Mouse (Mus musculus) lung, embryonic 14.5 days (tissue): ENCODE data around the gene Nsf. TPM values are rescaled to one million over a fixed set of nuclear protein-coding genes. Genes with fewer than 3 reads are reported as not detected.
A peak's percentile ranks its signal among the peaks of the same experiment; 100 is the strongest.

Experiments
- ATAC-seq: fragments of 200-750 bp; cut with Nextera tagmentation; 2 replicates; pipeline ENCODE4 v1.8.0; 2017; ENCODE audit warnings: mild to moderate bottlenecking, moderate TSS enrichment, moderate library complexity; ENCODE audit not compliant: insufficient read depth
- DNase-seq: peaks from one replicate; pipeline ENCODE4 v3.0.0-alpha.2; 2015
- H3K27ac ChIP-seq: fragments of 300-500 bp; sonication (generic); 2 replicates; pipeline ENCODE4 v1.5.1; 2014; ENCODE audit warnings: low read depth, mild to moderate bottlenecking, moderate library complexity
- H3K27me3 ChIP-seq: fragments of 300-500 bp; sonication (generic); 2 replicates; pipeline ENCODE4 v1.6.1; 2014; ENCODE audit warnings: low read length, control low read depth; ENCODE audit not compliant: insufficient read depth
- H3K36me3 ChIP-seq: fragments of 300-500 bp; sonication (generic); 2 replicates; pipeline ENCODE4 v1.6.1; 2014; ENCODE audit warnings: control low read depth; ENCODE audit not compliant: insufficient read depth
- H3K4me1 ChIP-seq: fragments of 300-500 bp; sonication (generic); 2 replicates; pipeline ENCODE4 v1.6.1; 2014; ENCODE audit warnings: antibody characterized with exemption, control low read depth; ENCODE audit not compliant: insufficient read depth
- H3K4me2 ChIP-seq: fragments of 300-500 bp; sonication (generic); 2 replicates; pipeline ENCODE4 v1.6.1; 2014; ENCODE audit warnings: mild to moderate bottlenecking
- H3K4me3 ChIP-seq: fragments of 300-500 bp; sonication (generic); 2 replicates; pipeline ENCODE4 v1.5.1; 2014; ENCODE audit warnings: low read depth, low read length
- H3K9ac ChIP-seq: fragments of 300-500 bp; sonication (generic); 2 replicates; pipeline ENCODE4 v1.6.1; 2014
- H3K9me3 ChIP-seq: fragments of 300-500 bp; sonication (generic); 2 replicates; pipeline ENCODE4 v1.6.1; 2016; ENCODE audit warnings: low read depth, low read length, control low read depth
- CTCF ChIP-seq: IDR thresholded peaks from 2 replicates; pipeline ENCODE4 v1.5.1; 2016; ENCODE audit warnings: antibody characterized with exemption, low read depth
- WGBS: fragments of 180-500 bp; shearing (Covaris S2); extraction: QIAGEN DNeasy Blood & Tissue Kit; methylation state at CpG from one replicate; pipeline ENCODE4 v1.1.7; 2014; 5-methylcytosine and 5-hydroxymethylcytosine counted together
- polyA plus RNA-seq: library from polyadenylated mRNA; unstranded; fragments of >200 nt; fragmentation: Nextera tagmentation; extraction: Ambion mirVana; gene quantifications from 2 replicates; pipeline ENCODE4 v1.2.1, GENCODE M21; 2014

Nsf gene
- polyA plus RNA-seq, 1 experiment from 2014 or later, result 50.1 TPM

GRCm38 (mm10) chr11:103910531-103910930 lies 43.3 kb downstream of the Nsf start:
- no peak overlapping the region for H3K4me2 ChIP-seq
- H3K9me3 ChIP-seq, result no peaks in the 10 kb centered on the region
- H3K4me3 ChIP-seq, result no peak overlapping the region
- H3K27ac ChIP-seq, result no peak overlapping the region
- no peak overlapping the region for H3K9ac ChIP-seq
- peaks cover 54% of the 10 kb centered on the region for H3K36me3 ChIP-seq
- WGBS, result 94% methylated on average over 11 of the region's 11 CpGs
- ATAC-seq (no peak), DNase-seq (no peak)
- no peak for TF ChIP-seq CTCF
- no peaks in the 10 kb centered on the region for H3K4me1 ChIP-seq
- no peaks in the 10 kb centered on the region for H3K27me3 ChIP-seq

GRCm38 (mm10) chr11:103909809-103910208 lies 44.0 kb downstream of the Nsf start:
- Histone ChIP-seq H3K9ac (no peak overlapping the region), H3K27ac (no peak overlapping the region), H3K4me1 (no peaks in the 10 kb centered on the region), H3K4me2 (no peak overlapping the region), H3K36me3 (peaks cover 47% of the 10 kb centered on the region), H3K9me3 (no peaks in the 10 kb centered on the region), H3K4me3 (no peak overlapping the region), H3K27me3 (no peaks in the 10 kb centered on the region)
- DNase-seq (no peak), ATAC-seq (no peak)
- no peak for TF ChIP-seq CTCF
- WGBS, result 71% methylated on average over 11 of the region's 11 CpGs

GRCm38 (mm10) chr11:103909396-103909795 lies 44.5 kb downstream of the Nsf start:
- Histone ChIP-seq H3K4me1 (no peaks in the 10 kb centered on the region), H3K36me3 (peaks cover 44% of the 10 kb centered on the region), H3K4me2 (no peak overlapping the region), H3K9me3 (no peaks in the 10 kb centered on the region), H3K27me3 (no peaks in the 10 kb centered on the region), H3K4me3 (no peak overlapping the region), H3K9ac (no peak overlapping the region), H3K27ac (no peak overlapping the region)
- no peak for TF ChIP-seq CTCF
- no peak for DNase-seq
- 67% methylated on average over 12 of the region's 12 CpGs for WGBS
- ATAC-seq, result no peak

GRCm38 (mm10) chr11:103906051-103906719 lies 47.7 kb downstream of the Nsf start:
- Histone ChIP-seq H3K9me3 (no peaks in the 10 kb centered on the region), H3K9ac (no peak overlapping the region), H3K27ac (no peak overlapping the region), H3K36me3 (peaks cover 21% of the 10 kb centered on the region), H3K4me1 (no peaks in the 10 kb centered on the region), H3K4me2 (no peak overlapping the region), H3K27me3 (no peaks in the 10 kb centered on the region), H3K4me3 (no peak overlapping the region)
- 40% methylated on average over 7 of the region's 7 CpGs for WGBS
- DNase-seq (no peak), ATAC-seq (no peak)
- TF ChIP-seq CTCF, result no peak

- Histone ChIP-seq H3K27ac (no peak overlapping the region), H3K36me3 (peaks cover 21% of the 10 kb centered on the region), H3K4me2 (no peak overlapping the region), H3K4me1 (no peaks in the 10 kb centered on the region), H3K4me3 (no peak overlapping the region), H3K9me3 (no peaks in the 10 kb centered on the region), H3K27me3 (no peaks in the 10 kb centered on the region), H3K9ac (no peak overlapping the region)
- ATAC-seq (no peak), DNase-seq (no peak)
- no peak for TF ChIP-seq CTCF
- WGBS, result 67% methylated on average over 9 of the region's 9 CpGs
Observed at GRCm38 (mm10) chr11:103905506-103905905, 48.4 kb downstream of the Nsf start.

- Histone ChIP-seq H3K27ac (no peak overlapping the region), H3K27me3 (no peaks in the 10 kb centered on the region), H3K9me3 (no peaks in the 10 kb centered on the region), H3K9ac (no peak overlapping the region), H3K4me1 (no peaks in the 10 kb centered on the region; the same call in 1 of the 2 replicates), H3K4me2 (no peak overlapping the region), H3K36me3 (peaks cover 3% of the 10 kb centered on the region), H3K4me3 (no peak overlapping the region)
- WGBS, result 55% methylated on average over 4 of the region's 4 CpGs
- no peak for TF ChIP-seq CTCF
- ATAC-seq (0 out of 2 replicates have a peak, but pooled peaks have one; percentile 36), DNase-seq (peak; percentile 70)
Observed at GRCm38 (mm10) chr11:103901581-103901966, 52.3 kb downstream of the Nsf start.

GRCm38 (mm10) chr11:103900803-103901580 lies 52.9 kb downstream of the Nsf start:
- DNase-seq (peak; percentile 92), ATAC-seq (peak; percentile 93)
- peaks cover 3% of the 10 kb centered on the region; the same call in 1 of the 2 replicates for H3K36me3 ChIP-seq
- 47% methylated on average over 20 of the region's 20 CpGs for WGBS
- H3K4me1 ChIP-seq, result no peaks in the 10 kb centered on the region; the same call in 1 of the 2 replicates
- H3K9ac ChIP-seq, result no peak overlapping the region
- no peaks in the 10 kb centered on the region for H3K9me3 ChIP-seq
- H3K27me3 ChIP-seq, result no peaks in the 10 kb centered on the region
- no peak overlapping the region for H3K4me3 ChIP-seq
- TF ChIP-seq CTCF, result no peak
- H3K27ac ChIP-seq, result peak overlapping the region; percentile 48; the same call in 1 of the 2 replicates
- H3K4me2 ChIP-seq, result 0 out of 2 replicates have a peak overlapping the region, but pooled peaks have one; percentile 4
